Mouse (Mus musculus) testis, adult 2 months (tissue): ENCODE results near the gene Wdr90. TPM values are rescaled to one million over a fixed set of nuclear protein-coding genes. Genes with fewer than 3 reads are reported as not detected.
A peak's percentile ranks its signal among the peaks of the same experiment; 100 is the strongest.

Experiments used
- H3K27ac ChIP-seq: fragments of 200-500 bp; 2 replicates; pipeline ENCODE4 v1.5.1; 2012; ENCODE audit warnings: low read depth, low read length; ENCODE audit not compliant: control insufficient read depth, insufficient read depth
- H3K27me3 ChIP-seq: fragments of 200-500 bp; 2 replicates; pipeline ENCODE4 v1.6.1; 2012; ENCODE audit warnings: mild to moderate bottlenecking, low read length, moderate library complexity; ENCODE audit not compliant: control insufficient read depth, insufficient read depth
- H3K36me3 ChIP-seq: fragments of 200-500 bp; 2 replicates; pipeline ENCODE4 v1.6.1; 2012; ENCODE audit warnings: mild to moderate bottlenecking, low read length; ENCODE audit not compliant: control insufficient read depth, insufficient read depth
- H3K4me1 ChIP-seq: fragments of 200-500 bp; 2 replicates; pipeline ENCODE4 v1.6.1; 2012; ENCODE audit warnings: low read length; ENCODE audit not compliant: control insufficient read depth, insufficient read depth
- H3K4me3 ChIP-seq: fragments of 200-500 bp; 2 replicates; pipeline ENCODE4 v1.5.1; 2012; ENCODE audit warnings: low read depth, mild to moderate bottlenecking, low read length, moderate library complexity, mixed read lengths; ENCODE audit not compliant: control insufficient read depth
- CTCF ChIP-seq: fragments of 200-500 bp; IDR thresholded peaks from 2 replicates; pipeline ENCODE4 v1.5.1; 2012; ENCODE audit warnings: low read depth, mild to moderate bottlenecking, inconsistent platforms, low read length, moderate library complexity; ENCODE audit not compliant: control insufficient read depth, insufficient read depth, insufficient replicate concordance
- POLR2A ChIP-seq: fragments of 200-500 bp; IDR thresholded peaks from 2 replicates; pipeline ENCODE4 v1.6.1; 2012; ENCODE audit warnings: low read depth, mild to moderate bottlenecking, inconsistent platforms, low read length, moderate library complexity; ENCODE audit not compliant: control insufficient read depth
- polyA plus RNA-seq: library from polyadenylated mRNA; depleted of rRNA; stranded (reverse); fragments of >200 nt; gene quantifications from 2 replicates; pipeline ENCODE4 v1.2.3, GENCODE M21; 2012

The Wdr90 gene
- polyA plus RNA-seq, 1 experiment: 49.9 TPM

GRCm38 (mm10) chr17:25880913-25881641 lies 19.8 kb upstream of the Wdr90 start:
- no peak for TF ChIP-seq CTCF
- no peak for TF ChIP-seq POLR2A
- Histone ChIP-seq H3K4me1 (no peaks in the 10 kb centered on the region; the same call in 1 of the 2 replicates), H3K27ac (no peak overlapping the region), H3K36me3 (no peaks in the 10 kb centered on the region; the same call in 1 of the 2 replicates), H3K4me3 (no peak overlapping the region), H3K27me3 (no peaks in the 10 kb centered on the region)

- Histone ChIP-seq H3K4me3 (no peak within 1 kb of the TSS), H3K27ac (no peak within 1 kb of the TSS), H3K36me3 (no peaks in the 10 kb centered on the region; the same call in 1 of the 2 replicates), H3K27me3 (no peaks in the 10 kb centered on the region), H3K4me1 (peaks cover 2% of the 10 kb centered on the region)
- TF ChIP-seq POLR2A (no peak), CTCF (no peak)
Observed at GRCm38 (mm10) chr17:25880196-25880910, 19.1 kb upstream of the Wdr90 start, which contains the start of gene Wfikkn1. TSS of gene Wfikkn1 (minus strand) at chr17:25880858.

GRCm38 (mm10) chr17:25879750-25880149 lies 18.4 kb upstream of the Wdr90 start:
- Histone ChIP-seq H3K27me3 (no peaks in the 10 kb centered on the region), H3K4me1 (peaks cover 8% of the 10 kb centered on the region), H3K36me3 (no peaks in the 10 kb centered on the region; the same call in 1 of the 2 replicates), H3K4me3 (no peak overlapping the region), H3K27ac (no peak overlapping the region)
- no peak for TF ChIP-seq POLR2A
- TF ChIP-seq CTCF: no peak

- Histone ChIP-seq H3K4me3 (no peak overlapping the region), H3K36me3 (no peaks in the 10 kb centered on the region; the same call in 1 of the 2 replicates), H3K4me1 (peaks cover 13% of the 10 kb centered on the region)
Observed at GRCm38 (mm10) chr17:25879261-25879660, 18.0 kb upstream of the Wdr90 start.

GRCm38 (mm10) chr17:25878611-25879180 lies 17.4 kb upstream of the Wdr90 start:
- TF ChIP-seq POLR2A: no peak
- Histone ChIP-seq H3K4me1 (peaks cover 15% of the 10 kb centered on the region), H3K27ac (no peak overlapping the region), H3K27me3 (no peaks in the 10 kb centered on the region), H3K36me3 (no peaks in the 10 kb centered on the region; the same call in 1 of the 2 replicates), H3K4me3 (no peak overlapping the region)

More at GRCm38 (mm10) chr17:25879261-25879660, 18.0 kb upstream of the Wdr90 start:
- H3K27me3 ChIP-seq: no peaks in the 10 kb centered on the region
- peak; percentile 24; the same call in 1 of the 2 replicates for TF ChIP-seq CTCF
- no peak for TF ChIP-seq POLR2A
- no peak overlapping the region for H3K27ac ChIP-seq

- Histone ChIP-seq H3K4me1 (peaks cover 18% of the 10 kb centered on the region), H3K36me3 (no peaks in the 10 kb centered on the region), H3K27me3 (no peaks in the 10 kb centered on the region), H3K27ac (no peak overlapping the region), H3K4me3 (no peak overlapping the region)
- TF ChIP-seq CTCF: no peak
Observed at GRCm38 (mm10) chr17:25877741-25878610, 16.7 kb upstream of the Wdr90 start.

- no peak for TF ChIP-seq CTCF
- no peak for TF ChIP-seq POLR2A
- Histone ChIP-seq H3K27ac (no peak overlapping the region), H3K4me3 (no peak overlapping the region; the same call in 1 of the 2 replicates), H3K4me1 (peaks cover 23% of the 10 kb centered on the region), H3K27me3 (no peaks in the 10 kb centered on the region), H3K36me3 (no peaks in the 10 kb centered on the region)
Observed at GRCm38 (mm10) chr17:25877025-25877424, 15.7 kb upstream of the Wdr90 start.
